Mouse (Mus musculus) megakaryocyte-erythroid progenitor cell, adult 5-6 weeks (primary cell): ENCODE measurements around the gene Bahd1. TPM values are rescaled to one million over a fixed set of nuclear protein-coding genes. Genes with fewer than 3 reads are reported as not detected.

Source experiments
- ATAC-seq: replicated peaks from 2 replicates; pipeline ENCODE4 v1.8.0; 2016; ENCODE audit warnings: mild to moderate bottlenecking, inconsistent platforms; ENCODE audit not compliant: severe bottlenecking, poor library complexity, low FRiP score, low TSS enrichment
- total RNA-seq, 2 experiments: library from RNA; stranded (forward) in 1 of 2; stranded (reverse) in 1 of 2; fragments of 200-1000, 215-1000 nt in 1 of 2; fragments of >200 nt in 1 of 2; fragmentation: Nextera tagmentation in 1 of 2; gene quantifications; 2 replicates each; pipeline ENCODE4 v1.2.3; 2014 to 2017

The Bahd1 gene
- total RNA-seq, 2 experiments from 2014 or later, result 4.9 to 11.9 TPM

DNA sequence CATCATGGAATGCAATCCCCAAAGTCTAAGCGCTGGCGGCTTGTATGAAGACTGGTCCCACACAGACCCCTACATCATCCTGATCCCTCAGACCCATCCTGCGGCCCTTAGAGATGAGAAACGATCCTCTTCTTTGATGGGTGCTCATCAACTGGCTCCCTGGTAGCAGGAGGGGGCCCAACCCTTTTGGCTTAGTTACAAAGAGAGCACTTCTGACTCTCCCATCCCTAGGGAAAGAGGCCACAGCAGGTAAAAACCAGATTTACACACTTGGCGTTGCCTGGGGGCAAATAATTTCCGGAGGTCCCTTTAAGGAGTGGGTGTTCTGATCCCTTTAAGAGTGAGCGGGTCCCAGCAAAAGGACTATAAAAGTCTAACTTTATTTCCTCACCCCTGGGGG is 2.8 kb upstream of the Bahd1 start:
- no peak for ATAC-seq

DNA sequence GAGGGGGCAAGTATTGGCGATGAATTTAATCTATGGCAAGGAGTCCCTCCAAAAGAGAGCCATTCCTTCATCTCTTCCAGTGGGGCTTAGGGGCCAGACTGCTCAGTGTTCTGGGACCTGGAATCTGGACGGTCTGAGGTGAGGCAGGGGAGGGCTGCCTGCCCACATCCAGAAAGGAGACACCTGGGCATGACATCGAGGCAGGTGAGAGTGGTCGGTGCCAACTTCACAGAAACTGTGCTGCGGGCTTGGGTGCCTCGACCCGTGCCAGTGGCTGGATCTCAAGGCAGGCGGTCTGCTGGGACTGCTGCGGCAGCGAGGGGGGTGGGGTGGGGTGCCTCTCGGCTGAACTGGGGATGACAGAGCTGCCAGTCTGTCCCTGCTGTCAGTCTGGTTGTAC is 2.4 kb upstream of the Bahd1 start:
- ATAC-seq, result no peak

- no peak for ATAC-seq
Observed at GRCm38 (mm10) chr2:118898771-118899170, 1.4 kb upstream of the Bahd1 start.

GRCm38 (mm10) chr2:118899306-118899705 is 871 bp upstream of the Bahd1 start:
- no peak for ATAC-seq

- ATAC-seq, result no peak
Observed at GRCm38 (mm10) chr2:118900826-118901140, 606 bp downstream of the Bahd1 start.

GRCm38 (mm10) chr2:118901175-118902031 is 1.2 kb downstream of the Bahd1 start:
- peak; percentile 85 for ATAC-seq

DNA sequence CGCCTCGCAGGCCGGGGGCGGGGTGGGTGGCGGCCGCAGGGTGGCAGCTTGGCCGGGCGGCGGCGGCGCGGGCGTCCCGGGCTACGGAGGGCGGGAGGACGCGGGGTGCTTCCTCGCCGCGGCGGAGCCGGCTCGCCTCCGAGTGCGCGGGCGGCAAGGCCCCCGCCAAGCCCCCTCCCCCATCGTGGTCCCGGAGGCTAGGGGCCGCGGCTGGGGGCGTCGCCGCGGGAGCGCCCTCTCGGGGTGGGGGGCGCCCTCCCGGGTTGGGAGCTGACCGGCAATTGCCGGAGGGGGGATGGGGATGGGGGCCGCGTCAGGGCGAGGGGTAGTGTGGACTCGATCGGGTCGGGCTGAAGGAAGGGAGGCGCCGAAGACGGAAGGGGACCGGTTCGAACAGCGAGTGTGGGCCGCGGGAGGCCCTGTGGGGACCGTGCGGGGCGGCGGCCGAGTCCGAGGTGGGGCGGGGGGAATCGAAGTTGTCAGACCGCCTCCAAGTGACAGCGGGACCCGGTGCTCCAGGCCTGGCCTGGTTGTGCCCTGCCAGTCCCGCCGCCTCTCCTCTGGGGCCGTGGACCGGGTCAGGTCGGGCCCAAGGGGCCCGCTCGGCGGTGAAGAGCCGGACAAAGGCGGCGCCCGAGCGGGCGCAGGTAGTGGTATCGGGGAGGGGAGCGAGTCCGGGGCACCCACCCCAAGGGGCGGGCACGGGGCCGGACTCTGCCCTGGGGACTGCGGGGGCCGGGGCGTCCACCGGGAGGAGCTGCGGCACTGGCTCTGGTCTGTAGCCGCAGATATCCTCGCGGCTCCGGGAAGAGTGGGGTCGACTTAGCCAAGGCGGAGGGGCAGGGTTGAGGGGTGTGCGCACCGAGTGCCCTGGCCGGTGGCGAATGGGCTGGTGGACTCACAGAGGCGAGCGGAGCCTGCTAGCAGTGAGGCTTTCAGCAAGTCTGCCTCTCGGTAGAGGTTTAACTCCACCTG is 2.2 kb downstream of the Bahd1 start:
- peak; percentile 5; the same call in 1 of the 2 replicates for ATAC-seq

- no peak for ATAC-seq
Observed at GRCm38 (mm10) chr2:118903333-118903741, 3.2 kb downstream of the Bahd1 start.

GRCm38 (mm10) chr2:118905433-118906117 is 5.4 kb downstream of the Bahd1 start:
- no peak for ATAC-seq

DNA sequence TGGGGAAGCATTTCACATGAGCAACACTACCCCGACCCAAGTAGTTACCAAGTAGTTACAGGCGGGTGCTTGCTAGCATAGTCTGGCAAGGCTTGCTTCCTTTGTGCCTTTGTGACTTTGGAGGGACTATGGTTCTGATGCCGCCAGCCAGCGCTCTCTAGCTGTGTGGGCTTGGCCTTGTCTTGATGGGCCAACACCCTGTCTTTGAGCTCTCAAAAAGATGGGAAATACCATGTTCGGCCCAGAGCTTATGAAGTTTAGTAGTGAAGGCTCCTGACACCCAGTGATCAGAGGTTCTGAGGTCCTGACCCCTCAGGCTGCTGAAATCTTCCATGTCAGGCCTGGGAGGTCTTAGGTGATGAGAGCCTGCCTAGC is 5.9 kb downstream of the Bahd1 start:
- ATAC-seq, result no peak

GRCm38 (mm10) chr2:118907781-118908180 is 7.6 kb downstream of the Bahd1 start:
- ATAC-seq, result no peak

DNA sequence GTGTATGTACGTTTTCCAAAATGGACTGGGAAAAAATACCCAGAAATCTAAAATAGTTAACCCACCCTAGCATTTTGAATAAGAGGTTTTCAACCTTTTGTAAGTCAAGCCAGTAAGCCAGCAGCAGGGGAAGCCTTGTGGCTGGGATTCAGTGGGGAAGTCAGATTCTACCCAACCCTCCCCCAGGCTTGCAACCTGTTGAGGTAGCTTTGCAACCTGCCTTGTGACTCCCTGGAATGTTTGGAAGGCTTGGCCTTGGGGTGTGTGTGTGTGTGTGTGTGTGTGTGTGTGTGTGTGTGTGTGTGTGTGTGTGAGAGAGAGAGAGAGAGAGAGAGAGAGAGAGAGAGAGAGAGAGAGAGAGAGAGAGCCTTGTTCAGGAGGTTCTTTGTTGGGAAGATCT is 9.0 kb downstream of the Bahd1 start:
- no peak for ATAC-seq

GRCm38 (mm10) chr2:118910605-118911278 is 10.6 kb downstream of the Bahd1 start:
- no peak for ATAC-seq

DNA sequence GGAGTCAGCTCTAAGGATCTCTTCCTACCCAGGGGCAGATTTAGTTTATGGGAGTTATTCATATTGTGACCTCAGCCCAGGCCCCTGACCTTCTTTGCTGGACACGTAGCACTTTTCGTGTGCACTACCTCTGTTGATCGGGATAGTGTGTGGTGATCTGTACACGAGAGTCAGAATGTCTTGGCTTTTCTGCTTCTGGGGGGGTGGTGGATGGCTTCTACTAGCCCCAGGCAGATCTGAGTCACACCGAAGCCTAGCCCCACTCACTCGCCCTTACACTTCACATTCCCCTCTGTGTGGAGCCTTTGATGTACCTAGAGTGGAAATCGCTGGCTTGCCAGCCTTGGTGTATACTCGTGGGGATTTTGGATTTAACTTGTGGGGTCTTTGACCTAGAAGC is 12.5 kb downstream of the Bahd1 start:
- ATAC-seq, result no peak

- ATAC-seq, result no peak
Observed at GRCm38 (mm10) chr2:118913551-118914276, 13.5 kb downstream of the Bahd1 start.

DNA sequence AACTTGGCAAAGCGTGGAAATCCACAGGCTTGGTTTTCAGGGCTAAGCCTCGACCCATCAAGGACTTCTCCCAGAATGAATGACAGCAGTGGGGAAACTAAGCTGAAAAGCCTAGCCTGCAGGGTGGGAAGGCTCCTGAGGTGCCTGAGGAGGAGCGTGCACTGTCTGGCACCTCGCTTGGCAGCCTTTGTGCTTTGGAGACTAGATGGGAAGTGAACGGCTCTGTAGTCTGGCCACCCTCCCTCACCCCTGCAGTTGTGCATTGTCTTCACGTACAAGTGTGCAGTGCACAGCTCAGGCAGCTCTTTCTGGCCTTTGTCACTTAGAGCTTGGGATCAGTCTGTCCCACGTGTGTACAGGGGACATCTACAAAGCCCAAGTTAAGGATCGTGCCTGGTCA is 14.5 kb downstream of the Bahd1 start:
- no peak for ATAC-seq

DNA sequence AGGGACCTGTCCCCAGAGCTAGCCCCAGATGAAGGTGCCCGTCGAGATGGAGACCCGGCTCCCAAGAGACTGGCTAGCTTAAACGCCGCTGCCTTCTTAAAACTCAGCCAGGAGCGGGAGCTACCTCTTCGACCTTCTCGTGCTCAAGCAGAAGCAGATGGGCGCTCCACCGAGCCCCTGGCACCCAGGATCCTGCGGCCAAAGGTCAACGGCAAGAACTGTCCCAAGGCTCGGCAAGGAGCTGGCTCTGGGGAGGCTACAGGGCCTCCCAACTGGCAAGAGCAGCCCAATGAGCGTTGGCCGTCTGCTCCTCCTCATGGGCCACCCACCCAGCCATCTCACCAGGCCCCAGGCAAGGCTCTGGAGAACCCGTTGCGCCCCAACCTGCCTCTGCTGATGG is 16.3 kb downstream of the Bahd1 start:
- ATAC-seq, result no peak

- no peak for ATAC-seq
Observed at GRCm38 (mm10) chr2:118918543-118918942, 18.4 kb downstream of the Bahd1 start.

GRCm38 (mm10) chr2:118920428-118920827 is 20.3 kb downstream of the Bahd1 start:
- ATAC-seq, result no peak
